Mouse (Mus musculus): ENCODE results near the gene Ube4b. TPM values are rescaled to one million over a fixed set of nuclear protein-coding genes. Genes with fewer than 3 reads are reported as not detected.

The Ube4b gene
- polyA plus RNA-seq, 1 experiment: 110 TPM

- Histone ChIP-seq H3K27ac (ENCODE audit: control insufficient read depth, insufficient read depth, low read length) (no peak overlapping the region), H3K4me1 (replicated peaks; ENCODE audit: control insufficient read depth, insufficient read depth, low read length) (no peaks in the 10 kb centered on the region), H3K27me3 (ENCODE audit: control insufficient read depth, insufficient read depth, low read length) (no peaks in the 10 kb centered on the region), H3K36me3 (ENCODE audit: control insufficient read depth, insufficient read depth, low read length) (peaks cover 51% of the 10 kb centered on the region), H3K4me3 (ENCODE audit: control insufficient read depth, insufficient read depth, low read length) (no peak overlapping the region)
- WGBS: 86% methylated on average over 5 of the region's 5 CpGs
- no peak for DNase-seq
- TF ChIP-seq POLR2A (IDR thresholded peaks at IDR 0.05; ENCODE audit: control insufficient read depth, extremely low read depth, insufficient read depth, low read length, poor library complexity) (no peak), CTCF (IDR thresholded peaks at IDR 0.05; ENCODE audit: borderline replicate concordance, control insufficient read depth, extremely low read depth, insufficient read depth, low read length, poor library complexity) (no peak)
These were observed 86.9 kb downstream of the Ube4b start for GRCm38 (mm10) chr4:149339426-149340214.

DNA sequence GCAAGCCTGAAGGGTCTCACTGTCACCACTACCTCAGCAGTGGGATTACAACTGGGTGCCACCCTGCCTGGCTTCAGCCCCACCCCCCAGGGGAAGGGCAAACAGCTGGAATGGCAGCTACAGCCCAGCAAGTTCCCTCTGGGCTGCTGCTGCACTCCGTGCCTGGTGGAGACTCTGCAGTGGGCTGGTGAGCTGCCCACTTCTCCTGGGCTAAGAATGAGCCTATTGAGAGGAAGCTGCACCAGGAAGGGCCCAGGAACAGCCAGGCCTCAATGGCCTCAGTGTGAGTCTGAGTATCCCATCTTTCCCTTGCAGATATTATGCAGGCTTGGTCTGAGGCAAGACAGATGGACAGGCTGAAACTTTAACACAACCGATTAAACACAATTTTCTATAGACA, 88.4 kb downstream of the Ube4b start:
- DNase-seq: no peak
- Histone ChIP-seq H3K36me3 (ENCODE audit: control insufficient read depth, insufficient read depth, low read length) (peaks cover 50% of the 10 kb centered on the region), H3K4me3 (ENCODE audit: control insufficient read depth, insufficient read depth, low read length) (no peak overlapping the region), H3K27me3 (ENCODE audit: control insufficient read depth, insufficient read depth, low read length) (no peaks in the 10 kb centered on the region), H3K27ac (ENCODE audit: control insufficient read depth, insufficient read depth, low read length) (no peak overlapping the region), H3K4me1 (replicated peaks; ENCODE audit: control insufficient read depth, insufficient read depth, low read length) (no peaks in the 10 kb centered on the region)
- no peak for TF ChIP-seq CTCF (IDR thresholded peaks at IDR 0.05; ENCODE audit: borderline replicate concordance, control insufficient read depth, extremely low read depth, insufficient read depth, low read length, poor library complexity)
- no peak for TF ChIP-seq POLR2A (IDR thresholded peaks at IDR 0.05; ENCODE audit: control insufficient read depth, extremely low read depth, insufficient read depth, low read length, poor library complexity)
- WGBS: 88% methylated on average over 2 of the region's 2 CpGs

GRCm38 (mm10) chr4:149337353-149337752, 89.2 kb downstream of the Ube4b start:
- H3K4me1 ChIP-seq (replicated peaks; ENCODE audit: control insufficient read depth, insufficient read depth, low read length): no peaks in the 10 kb centered on the region
- no peak for DNase-seq
- H3K4me3 ChIP-seq (ENCODE audit: control insufficient read depth, insufficient read depth, low read length): no peak overlapping the region
- 94% methylated on average over 9 of the region's 9 CpGs for WGBS
- H3K27me3 ChIP-seq (ENCODE audit: control insufficient read depth, insufficient read depth, low read length): no peaks in the 10 kb centered on the region
- TF ChIP-seq CTCF (IDR thresholded peaks at IDR 0.05; ENCODE audit: borderline replicate concordance, control insufficient read depth, extremely low read depth, insufficient read depth, low read length, poor library complexity) (no peak), POLR2A (IDR thresholded peaks at IDR 0.05; ENCODE audit: control insufficient read depth, extremely low read depth, insufficient read depth, low read length, poor library complexity) (no peak)
- H3K36me3 ChIP-seq (ENCODE audit: control insufficient read depth, insufficient read depth, low read length): peaks cover 48% of the 10 kb centered on the region
- H3K27ac ChIP-seq (ENCODE audit: control insufficient read depth, insufficient read depth, low read length): no peak overlapping the region

- no peaks in the 10 kb centered on the region for H3K27me3 ChIP-seq (ENCODE audit: control insufficient read depth, insufficient read depth, low read length)
- no peak for DNase-seq
- peaks cover 44% of the 10 kb centered on the region for H3K36me3 ChIP-seq (ENCODE audit: control insufficient read depth, insufficient read depth, low read length)
- H3K4me1 ChIP-seq (replicated peaks; ENCODE audit: control insufficient read depth, insufficient read depth, low read length): no peaks in the 10 kb centered on the region
- WGBS: 97% methylated on average over 7 of the region's 7 CpGs
- TF ChIP-seq POLR2A (IDR thresholded peaks at IDR 0.05; ENCODE audit: control insufficient read depth, extremely low read depth, insufficient read depth, low read length, poor library complexity): no peak
- no peak for TF ChIP-seq CTCF (IDR thresholded peaks at IDR 0.05; ENCODE audit: borderline replicate concordance, control insufficient read depth, extremely low read depth, insufficient read depth, low read length, poor library complexity)
- H3K27ac ChIP-seq (ENCODE audit: control insufficient read depth, insufficient read depth, low read length): no peak overlapping the region
- no peak overlapping the region for H3K4me3 ChIP-seq (ENCODE audit: control insufficient read depth, insufficient read depth, low read length)
These were observed 90.2 kb downstream of the Ube4b start for GRCm38 (mm10) chr4:149336302-149336701.

- H3K27ac ChIP-seq (ENCODE audit: control insufficient read depth, insufficient read depth, low read length): no peak overlapping the region
- no peak for DNase-seq
- H3K4me1 ChIP-seq (replicated peaks; ENCODE audit: control insufficient read depth, insufficient read depth, low read length): no peaks in the 10 kb centered on the region
- H3K36me3 ChIP-seq (ENCODE audit: control insufficient read depth, insufficient read depth, low read length): peaks cover 57% of the 10 kb centered on the region
- H3K4me3 ChIP-seq (ENCODE audit: control insufficient read depth, insufficient read depth, low read length): no peak overlapping the region
- H3K27me3 ChIP-seq (ENCODE audit: control insufficient read depth, insufficient read depth, low read length): no peaks in the 10 kb centered on the region
- no peak for TF ChIP-seq CTCF (IDR thresholded peaks at IDR 0.05; ENCODE audit: borderline replicate concordance, control insufficient read depth, extremely low read depth, insufficient read depth, low read length, poor library complexity)
- WGBS: 96% methylated on average over 11 of the region's 11 CpGs
These were observed 91.7 kb downstream of the Ube4b start for GRCm38 (mm10) chr4:149334881-149335280.

DNA sequence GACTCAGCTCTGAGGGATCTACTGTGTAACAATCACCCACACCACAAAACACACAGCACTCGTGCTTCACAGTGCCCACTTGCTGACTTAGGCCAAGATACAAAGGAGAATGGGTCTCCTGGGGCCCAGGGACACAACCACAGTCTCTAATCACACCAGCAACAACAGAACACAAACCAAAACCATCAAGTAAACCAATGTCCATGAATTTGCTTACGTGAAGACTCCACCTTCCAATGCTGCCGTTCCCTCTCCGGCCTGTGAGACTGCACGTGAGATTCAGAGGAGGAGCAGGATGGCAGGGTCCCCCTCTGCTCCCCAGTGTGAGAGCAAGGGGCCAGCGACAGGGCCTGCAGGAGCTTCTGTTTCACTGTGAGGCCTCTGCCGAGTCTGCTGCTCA, 93.8 kb downstream of the Ube4b start:
- TF ChIP-seq CTCF (IDR thresholded peaks at IDR 0.05; ENCODE audit: borderline replicate concordance, control insufficient read depth, extremely low read depth, insufficient read depth, low read length, poor library complexity) (no peak), POLR2A (IDR thresholded peaks at IDR 0.05; ENCODE audit: control insufficient read depth, extremely low read depth, insufficient read depth, low read length, poor library complexity) (no peak)
- Histone ChIP-seq H3K4me3 (ENCODE audit: control insufficient read depth, insufficient read depth, low read length) (no peak overlapping the region), H3K27ac (ENCODE audit: control insufficient read depth, insufficient read depth, low read length) (no peak overlapping the region), H3K4me1 (replicated peaks; ENCODE audit: control insufficient read depth, insufficient read depth, low read length) (no peaks in the 10 kb centered on the region), H3K27me3 (ENCODE audit: control insufficient read depth, insufficient read depth, low read length) (no peaks in the 10 kb centered on the region), H3K36me3 (ENCODE audit: control insufficient read depth, insufficient read depth, low read length) (peaks cover 77% of the 10 kb centered on the region)
- WGBS: 95% methylated on average over 7 of the region's 7 CpGs
- DNase-seq: no peak

DNA sequence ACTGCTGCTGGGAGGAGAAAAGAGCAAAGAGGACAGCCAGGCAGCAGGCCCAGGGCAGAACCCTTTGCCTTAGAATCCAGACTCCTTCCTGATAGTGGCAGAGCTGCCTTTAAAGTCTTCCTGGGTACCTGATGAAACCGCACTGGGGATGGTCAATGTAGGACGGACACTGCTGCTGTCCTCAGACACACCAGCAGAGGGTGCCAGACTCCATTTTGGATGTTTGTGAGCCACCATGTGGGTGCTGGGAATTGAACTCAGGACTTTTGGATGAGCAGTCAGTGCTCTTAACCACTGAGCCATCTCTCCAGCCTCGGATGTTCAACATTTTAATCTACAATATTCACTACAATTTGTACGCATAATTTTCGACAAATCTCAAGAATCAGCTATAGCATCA, 96.1 kb downstream of the Ube4b start:
- 98% methylated on average over 5 of the region's 5 CpGs for WGBS
- no peak for DNase-seq
- Histone ChIP-seq H3K27ac (ENCODE audit: control insufficient read depth, insufficient read depth, low read length) (no peak overlapping the region), H3K4me3 (ENCODE audit: control insufficient read depth, insufficient read depth, low read length) (no peak overlapping the region), H3K36me3 (ENCODE audit: control insufficient read depth, insufficient read depth, low read length) (peaks cover 70% of the 10 kb centered on the region), H3K27me3 (ENCODE audit: control insufficient read depth, insufficient read depth, low read length) (no peaks in the 10 kb centered on the region), H3K4me1 (replicated peaks; ENCODE audit: control insufficient read depth, insufficient read depth, low read length) (no peaks in the 10 kb centered on the region)
- TF ChIP-seq CTCF (IDR thresholded peaks at IDR 0.05; ENCODE audit: borderline replicate concordance, control insufficient read depth, extremely low read depth, insufficient read depth, low read length, poor library complexity) (no peak), POLR2A (IDR thresholded peaks at IDR 0.05; ENCODE audit: control insufficient read depth, extremely low read depth, insufficient read depth, low read length, poor library complexity) (no peak)

All from thymus, adult 2 months (tissue).